Mouse (Mus musculus): Measurements from ENCODE around the gene Irs2. TPM values are rescaled to one million over a fixed set of nuclear protein-coding genes. Genes with fewer than 3 reads are reported as not detected.

The Irs2 gene
- polyA plus RNA-seq, 1 experiment from 2014 or later, result 5.6 TPM

DNA sequence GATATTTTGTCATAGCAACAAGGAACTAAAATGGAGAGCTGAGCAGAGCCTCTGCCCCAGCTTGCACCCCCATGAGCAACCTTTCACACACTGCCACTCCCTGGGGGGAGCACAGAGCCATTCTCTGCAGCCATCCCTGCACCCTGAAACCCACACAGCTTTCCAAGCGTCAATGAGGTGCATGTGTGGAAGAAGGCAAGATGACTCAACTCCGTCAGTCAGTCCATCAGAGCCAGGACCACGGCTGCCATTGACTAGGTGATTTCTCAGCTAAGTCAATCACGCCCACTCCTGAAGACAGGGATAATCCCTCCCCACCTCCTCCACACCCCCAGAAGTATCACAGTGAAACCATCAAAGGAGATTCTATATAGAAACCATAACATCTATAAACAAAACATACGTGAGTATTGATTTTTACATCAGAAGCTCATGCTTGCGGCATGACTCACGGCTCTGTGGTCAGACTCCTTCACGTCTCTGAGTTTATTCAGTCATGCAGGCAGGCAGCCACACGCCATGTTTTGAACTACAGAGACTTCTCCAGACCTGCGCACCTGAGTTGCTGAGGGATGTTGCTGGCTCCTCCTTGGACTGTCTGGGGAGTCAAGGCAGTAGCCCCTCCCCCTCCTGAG lies 14.6 kb downstream of the Irs2 start:
- Histone ChIP-seq H3K4me1 (peaks cover 84% of the 10 kb centered on the region), H3K4me3 (no peak overlapping the region), H3K27me3 (ENCODE audit: low read depth, poor library complexity, severe bottlenecking) (no peaks in the 10 kb centered on the region), H3K9me3 (replicated peaks) (peaks cover 14% of the 10 kb centered on the region), H3K36me3 (peaks cover 63% of the 10 kb centered on the region), H3K27ac (replicated peaks) (no peak overlapping the region)
- 94% methylated on average over 10 of the region's 10 CpGs for WGBS
- no peak for DNase-seq (ENCODE audit: low spot score)

DNA sequence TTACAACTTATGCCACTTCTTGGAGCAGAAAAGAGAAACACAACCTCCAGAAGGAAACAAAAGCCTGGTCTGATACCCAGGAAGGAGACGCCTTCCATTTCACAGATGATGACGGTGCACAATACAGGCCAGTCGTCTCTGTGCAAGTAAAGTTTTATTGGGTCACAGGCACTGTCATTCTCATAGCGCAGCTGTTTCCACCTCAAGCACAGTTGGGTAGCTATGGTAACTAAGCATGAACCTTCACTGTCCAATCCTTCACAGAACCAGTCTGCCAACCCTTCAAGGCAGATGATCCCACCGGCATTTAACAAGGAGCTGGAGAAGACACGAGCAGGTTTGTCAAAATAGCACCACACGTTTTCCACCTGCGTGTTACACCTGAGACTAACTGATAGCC lies 16.2 kb downstream of the Irs2 start:
- Histone ChIP-seq H3K9me3 (replicated peaks) (peaks cover 14% of the 10 kb centered on the region), H3K36me3 (peaks cover 58% of the 10 kb centered on the region), H3K27ac (replicated peaks) (0 out of 2 replicates have a peak overlapping the region, but pooled peaks have one; percentile 78), H3K4me3 (no peak overlapping the region), H3K4me1 (peaks cover 77% of the 10 kb centered on the region), H3K27me3 (ENCODE audit: low read depth, poor library complexity, severe bottlenecking) (no peaks in the 10 kb centered on the region)
- DNase-seq (ENCODE audit: low spot score), result no peak
- WGBS, result 80% methylated on average over 8 of the region's 8 CpGs

DNA sequence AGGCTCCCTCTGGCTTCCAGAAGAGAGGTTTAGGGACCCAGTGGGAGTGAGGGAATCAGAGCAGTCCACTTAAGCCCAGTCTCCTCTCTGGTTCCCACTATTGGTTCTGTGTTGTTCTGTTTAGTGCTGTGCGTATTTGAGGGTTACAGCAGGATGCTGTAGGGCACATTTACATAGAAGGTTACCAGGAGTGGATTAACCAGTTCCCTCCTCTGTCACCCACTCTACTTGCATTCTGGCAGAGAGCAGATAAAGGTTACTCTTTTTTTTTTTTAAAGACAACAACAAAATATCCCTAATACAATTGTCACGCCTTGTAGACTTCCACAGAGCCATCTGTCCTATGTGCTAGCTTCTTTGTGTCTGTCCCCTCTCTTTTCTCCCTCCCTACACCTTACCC lies 16.9 kb downstream of the Irs2 start:
- peaks cover 58% of the 10 kb centered on the region for H3K36me3 ChIP-seq
- 46% methylated on average over 2 of the region's 2 CpGs for WGBS
- no peaks in the 10 kb centered on the region for H3K27me3 ChIP-seq (ENCODE audit: low read depth, poor library complexity, severe bottlenecking)
- DNase-seq (ENCODE audit: low spot score), result no peak
- no peak overlapping the region for H3K4me3 ChIP-seq
- H3K27ac ChIP-seq (replicated peaks), result peak overlapping the region; percentile 78
- peaks cover 14% of the 10 kb centered on the region for H3K9me3 ChIP-seq (replicated peaks)
- peaks cover 70% of the 10 kb centered on the region for H3K4me1 ChIP-seq

DNA sequence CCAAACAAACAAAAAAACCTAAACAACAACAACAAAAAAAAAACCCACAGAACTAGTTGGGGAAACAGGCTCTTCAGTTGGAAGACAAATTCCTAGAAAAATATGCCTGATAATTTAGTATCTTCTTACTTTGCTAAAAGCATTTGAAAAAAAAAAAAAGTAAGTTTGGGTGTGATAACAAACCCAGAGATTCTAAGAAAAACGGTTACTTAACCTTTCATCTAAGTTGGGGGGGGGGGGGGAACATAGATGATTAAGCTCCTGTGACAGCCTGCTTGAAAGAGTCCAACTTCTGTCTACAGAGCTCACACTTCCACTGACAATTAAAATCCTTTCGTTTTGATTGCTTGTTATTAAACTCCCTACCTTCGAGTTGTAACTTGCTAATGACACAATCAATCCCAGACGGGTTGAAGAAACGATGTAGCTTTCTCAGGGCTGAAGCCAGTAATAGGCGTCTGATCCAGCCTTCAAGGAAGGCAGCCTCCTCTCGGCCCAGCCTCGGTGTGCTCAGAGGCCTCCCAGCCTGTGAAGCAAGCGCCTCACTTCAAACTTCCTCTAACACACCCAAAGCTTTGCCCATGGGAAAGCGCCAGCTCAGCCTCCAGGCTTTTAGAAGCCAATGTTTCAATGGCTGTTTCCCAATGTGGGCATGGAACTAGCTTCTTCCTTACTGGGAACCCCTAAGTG lies 17.7 kb downstream of the Irs2 start:
- Histone ChIP-seq H3K9me3 (replicated peaks) (peaks cover 14% of the 10 kb centered on the region), H3K27ac (replicated peaks) (peak overlapping the region; percentile 78), H3K36me3 (peaks cover 58% of the 10 kb centered on the region), H3K4me1 (peaks cover 63% of the 10 kb centered on the region), H3K27me3 (ENCODE audit: low read depth, poor library complexity, severe bottlenecking) (no peaks in the 10 kb centered on the region), H3K4me3 (no peak overlapping the region)
- DNase-seq (ENCODE audit: low spot score), result no peak
- WGBS, result 37% methylated on average over 10 of the region's 10 CpGs

DNA sequence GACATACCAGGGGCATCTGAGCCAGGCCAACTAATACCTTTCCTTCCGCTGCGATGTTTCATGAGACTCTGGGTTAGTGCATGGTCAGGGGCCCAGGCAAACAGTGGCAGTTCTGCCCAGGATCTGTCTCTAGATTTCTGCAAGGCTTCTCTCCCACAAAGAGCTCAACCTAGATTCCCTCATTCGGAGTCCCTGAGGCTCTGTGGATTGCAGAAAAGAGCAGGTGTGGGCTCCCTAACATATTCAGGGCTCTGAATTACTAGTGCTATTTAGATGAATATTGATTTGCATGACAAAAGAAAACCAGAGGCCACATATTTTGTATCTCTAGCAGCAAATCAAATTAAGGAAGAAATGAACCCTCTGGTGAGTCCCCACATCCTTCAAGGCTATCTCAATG lies 18.3 kb downstream of the Irs2 start:
- Histone ChIP-seq H3K4me3 (peak overlapping the region; percentile 11; the same call in 1 of the 2 replicates), H3K4me1 (peaks cover 59% of the 10 kb centered on the region), H3K27ac (replicated peaks) (peak overlapping the region; percentile 78), H3K9me3 (replicated peaks) (peaks cover 14% of the 10 kb centered on the region), H3K27me3 (ENCODE audit: low read depth, poor library complexity, severe bottlenecking) (no peaks in the 10 kb centered on the region), H3K36me3 (peaks cover 58% of the 10 kb centered on the region)
- DNase-seq (ENCODE audit: low spot score), result no peak
- WGBS, result 66% methylated on average over 3 of the region's 3 CpGs

DNA sequence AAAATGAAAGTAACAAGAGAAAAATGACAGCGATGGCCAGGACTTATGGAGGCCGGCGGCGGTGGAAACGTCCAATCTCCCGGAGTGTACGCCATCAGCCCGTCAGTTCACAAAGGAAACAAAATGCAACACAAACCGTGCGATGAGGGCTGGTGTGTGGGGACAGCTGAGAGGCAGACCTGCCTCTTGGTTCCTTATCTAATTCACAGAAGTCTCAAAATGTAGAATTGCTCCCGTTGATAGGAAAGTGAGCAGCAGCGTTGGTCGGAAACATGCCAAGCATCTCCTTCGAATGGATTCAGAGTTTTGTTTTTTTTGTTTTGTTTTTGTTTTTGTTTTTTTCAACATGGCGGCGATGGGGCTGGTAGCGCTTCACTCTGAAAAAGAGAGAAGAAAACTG lies 21.6 kb downstream of the Irs2 start:
- Histone ChIP-seq H3K9me3 (replicated peaks) (no peaks in the 10 kb centered on the region), H3K4me1 (peaks cover 42% of the 10 kb centered on the region), H3K27me3 (ENCODE audit: low read depth, poor library complexity, severe bottlenecking) (no peaks in the 10 kb centered on the region), H3K36me3 (peaks cover 48% of the 10 kb centered on the region), H3K4me3 (no peak overlapping the region), H3K27ac (replicated peaks) (no peak overlapping the region)
- 97% methylated on average over 17 of the region's 17 CpGs for WGBS
- no peak for DNase-seq (ENCODE audit: low spot score)

DNA sequence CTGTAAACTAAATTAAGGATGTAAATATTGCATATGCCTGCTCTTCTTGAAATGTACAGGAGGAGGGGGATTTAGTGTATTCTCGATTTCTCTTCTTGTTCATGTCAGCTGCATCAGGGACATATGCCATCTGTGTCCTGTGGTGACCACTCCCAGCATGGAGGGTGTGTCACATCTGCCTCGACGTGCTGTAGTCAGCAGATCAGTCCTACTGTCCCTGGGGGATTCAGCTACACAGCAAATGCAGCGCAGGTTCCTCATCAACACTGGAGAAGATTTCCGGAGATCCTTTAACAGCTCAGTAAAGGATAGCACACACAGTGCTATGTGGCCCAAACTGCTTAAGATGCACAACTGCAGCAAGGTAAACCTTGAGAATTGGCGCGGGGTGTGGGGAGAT lies 23.2 kb downstream of the Irs2 start:
- H3K36me3 ChIP-seq, result peaks cover 48% of the 10 kb centered on the region
- peaks cover 30% of the 10 kb centered on the region for H3K4me1 ChIP-seq
- 90% methylated on average over 7 of the region's 7 CpGs for WGBS
- H3K27ac ChIP-seq (replicated peaks), result no peak overlapping the region
- no peak for DNase-seq (ENCODE audit: low spot score)
- no peak overlapping the region for H3K4me3 ChIP-seq
- H3K27me3 ChIP-seq (ENCODE audit: low read depth, poor library complexity, severe bottlenecking), result peaks cover under 1% of the 10 kb centered on the region; the same call in 1 of the 2 replicates
- H3K9me3 ChIP-seq (replicated peaks), result no peaks in the 10 kb centered on the region

DNA sequence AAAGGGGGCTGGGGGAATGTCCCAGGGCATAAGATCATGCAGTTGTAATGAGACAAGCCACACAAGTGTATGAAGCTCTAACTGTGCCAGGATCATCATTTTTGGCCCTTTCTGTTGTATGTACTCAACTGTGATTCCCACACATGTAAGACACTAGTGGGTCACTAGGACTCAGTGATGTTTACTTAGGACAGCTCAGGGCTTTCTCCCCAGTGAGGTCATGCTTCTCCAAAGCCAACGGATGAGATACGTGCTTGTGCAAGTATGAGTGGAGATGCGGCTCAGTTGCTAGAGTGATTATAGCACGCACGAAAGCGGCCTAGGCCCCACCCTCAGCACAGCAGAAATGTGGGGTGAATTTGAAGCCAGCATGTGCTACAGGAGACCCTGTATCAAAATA lies 27.4 kb downstream of the Irs2 start:
- 92% methylated on average over 6 of the region's 6 CpGs for WGBS
- H3K27ac ChIP-seq (replicated peaks), result no peak overlapping the region
- no peak overlapping the region for H3K4me3 ChIP-seq
- H3K4me1 ChIP-seq, result peaks cover 43% of the 10 kb centered on the region
- peaks cover 19% of the 10 kb centered on the region for H3K36me3 ChIP-seq
- peaks cover 16% of the 10 kb centered on the region for H3K27me3 ChIP-seq (ENCODE audit: low read depth, poor library complexity, severe bottlenecking)
- no peaks in the 10 kb centered on the region for H3K9me3 ChIP-seq (replicated peaks)
- DNase-seq (ENCODE audit: low spot score), result no peak

DNA sequence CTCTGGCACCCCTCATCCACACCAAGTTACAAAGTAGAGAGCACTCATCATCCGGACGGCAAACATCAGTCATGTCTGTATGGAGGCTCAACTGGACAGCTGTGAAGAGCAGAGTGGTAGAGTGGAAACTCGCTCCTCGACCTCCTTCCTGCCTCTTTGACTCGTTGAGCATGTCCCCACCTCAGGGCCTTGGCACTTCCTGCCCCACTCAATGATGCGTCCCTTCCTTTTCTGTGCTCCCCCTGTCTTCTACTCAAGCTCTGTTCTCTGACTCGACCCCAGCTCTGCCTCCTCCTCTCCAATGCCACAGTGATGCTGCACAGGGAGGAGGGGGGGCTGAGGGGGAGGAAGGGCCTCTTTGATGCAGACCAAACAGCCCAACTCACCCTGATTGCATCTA lies 28.3 kb downstream of the Irs2 start:
- H3K27me3 ChIP-seq (ENCODE audit: low read depth, poor library complexity, severe bottlenecking), result peaks cover 18% of the 10 kb centered on the region
- 65% methylated on average over 7 of the region's 7 CpGs for WGBS
- no peak for DNase-seq (ENCODE audit: low spot score)
- peak overlapping the region; percentile 61; the same call in 1 of the 2 replicates for H3K27ac ChIP-seq (replicated peaks)
- no peak overlapping the region for H3K4me3 ChIP-seq
- peaks cover 52% of the 10 kb centered on the region for H3K4me1 ChIP-seq
- H3K36me3 ChIP-seq, result peaks cover 9% of the 10 kb centered on the region
- H3K9me3 ChIP-seq (replicated peaks), result no peaks in the 10 kb centered on the region

DNA sequence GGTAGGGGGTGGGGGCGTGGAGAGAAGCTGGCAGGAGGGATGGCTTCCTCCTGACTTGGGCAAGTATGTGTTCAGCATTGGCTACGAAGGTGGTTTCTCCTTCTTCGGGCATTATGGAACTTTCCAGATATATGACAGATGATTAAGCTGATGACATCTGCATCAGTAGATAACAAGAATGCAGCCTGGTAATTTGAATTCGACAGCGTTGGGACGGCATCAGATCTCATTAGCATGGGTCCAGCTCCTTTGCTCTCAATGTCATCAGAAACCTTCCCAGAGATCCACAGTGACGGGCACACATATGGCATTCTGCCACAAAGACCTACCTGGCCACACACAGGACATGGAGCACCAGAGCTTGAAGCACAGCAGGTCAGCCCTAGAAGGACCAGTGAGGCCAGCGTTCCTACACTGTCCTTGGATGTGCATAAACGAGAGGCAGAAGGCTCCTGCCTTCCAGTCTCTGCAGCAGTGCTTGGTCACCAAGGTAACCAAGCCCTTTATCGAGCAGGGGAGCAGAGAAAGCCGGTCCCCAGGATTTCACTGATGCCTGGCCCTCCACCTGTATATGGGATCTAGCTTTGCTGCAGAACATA lies 29.0 kb downstream of the Irs2 start:
- WGBS, result 55% methylated on average over 11 of the region's 11 CpGs
- H3K4me3 ChIP-seq, result no peak overlapping the region
- DNase-seq (ENCODE audit: low spot score), result no peak
- H3K4me1 ChIP-seq, result peaks cover 58% of the 10 kb centered on the region
- H3K36me3 ChIP-seq, result peaks cover 3% of the 10 kb centered on the region
- H3K9me3 ChIP-seq (replicated peaks), result no peaks in the 10 kb centered on the region
- peaks cover 18% of the 10 kb centered on the region for H3K27me3 ChIP-seq (ENCODE audit: low read depth, poor library complexity, severe bottlenecking)
- peak overlapping the region; percentile 61 for H3K27ac ChIP-seq (replicated peaks)

DNA sequence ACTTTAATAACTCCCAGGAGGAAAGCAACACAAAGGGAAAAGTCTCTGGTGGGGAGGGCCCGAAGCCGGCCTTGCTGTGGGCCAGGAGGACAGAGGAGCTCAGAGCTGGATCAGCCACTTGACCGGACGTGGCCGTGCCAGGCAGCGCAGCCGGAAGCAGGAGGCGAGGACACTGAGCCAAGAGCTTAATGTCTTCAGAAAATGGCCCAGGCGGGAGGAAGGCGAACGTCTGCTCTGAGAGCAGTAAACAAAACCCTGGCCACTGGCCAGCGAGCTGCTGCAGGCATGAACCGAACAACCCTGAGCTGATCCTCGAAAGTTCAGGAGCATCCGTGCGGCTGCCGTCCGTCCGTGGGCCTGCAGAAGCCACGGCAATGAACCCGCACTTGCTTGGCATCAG lies 29.9 kb downstream of the Irs2 start:
- Histone ChIP-seq H3K36me3 (no peaks in the 10 kb centered on the region), H3K9me3 (replicated peaks) (no peaks in the 10 kb centered on the region), H3K4me1 (peaks cover 68% of the 10 kb centered on the region), H3K4me3 (no peak overlapping the region), H3K27me3 (ENCODE audit: low read depth, poor library complexity, severe bottlenecking) (peaks cover 18% of the 10 kb centered on the region), H3K27ac (replicated peaks) (peak overlapping the region; percentile 34)
- 82% methylated on average over 21 of the region's 21 CpGs for whole genome bisulfite sequencing
- no peak for DNase-seq (ENCODE audit: low spot score)

DNA sequence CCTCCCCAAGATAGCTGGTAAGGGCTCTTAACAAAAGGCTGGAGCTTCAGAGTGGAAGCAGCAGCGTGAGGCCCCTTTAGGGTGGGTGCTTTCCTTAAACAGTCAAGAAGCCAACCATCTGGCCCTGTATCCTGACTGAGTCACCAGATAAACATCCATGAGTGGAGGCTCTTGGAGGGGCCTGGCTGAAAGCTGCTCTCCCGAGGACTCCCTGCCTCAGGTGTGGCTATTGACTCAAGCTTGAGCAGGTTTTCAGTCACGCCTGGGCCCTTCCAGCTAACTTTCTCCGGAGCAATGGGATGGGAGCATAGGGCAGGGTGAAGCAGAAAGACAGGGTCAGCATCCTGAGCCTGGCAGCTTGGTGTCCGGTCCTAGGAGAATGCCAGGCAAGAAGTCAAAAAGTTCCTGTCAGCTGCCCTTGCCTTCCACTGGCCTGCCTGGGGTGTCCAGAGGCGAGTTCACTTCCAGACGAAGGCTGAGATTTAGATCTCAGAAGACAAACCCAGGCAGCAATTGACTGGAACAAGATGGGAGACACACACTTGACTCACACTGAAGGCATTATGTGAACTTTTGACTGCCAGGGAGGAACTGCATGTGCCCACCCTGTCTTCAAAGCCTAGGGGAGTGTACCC lies 30.4 kb downstream of the Irs2 start:
- Histone ChIP-seq H3K4me1 (peaks cover 73% of the 10 kb centered on the region), H3K27ac (replicated peaks) (peak overlapping the region; percentile 34), H3K27me3 (ENCODE audit: low read depth, poor library complexity, severe bottlenecking) (peaks cover 18% of the 10 kb centered on the region), H3K4me3 (no peak overlapping the region), H3K9me3 (replicated peaks) (no peaks in the 10 kb centered on the region), H3K36me3 (no peaks in the 10 kb centered on the region)
- DNase-seq (ENCODE audit: low spot score), result no peak
- WGBS, result 70% methylated on average over 7 of the region's 7 CpGs

DNA sequence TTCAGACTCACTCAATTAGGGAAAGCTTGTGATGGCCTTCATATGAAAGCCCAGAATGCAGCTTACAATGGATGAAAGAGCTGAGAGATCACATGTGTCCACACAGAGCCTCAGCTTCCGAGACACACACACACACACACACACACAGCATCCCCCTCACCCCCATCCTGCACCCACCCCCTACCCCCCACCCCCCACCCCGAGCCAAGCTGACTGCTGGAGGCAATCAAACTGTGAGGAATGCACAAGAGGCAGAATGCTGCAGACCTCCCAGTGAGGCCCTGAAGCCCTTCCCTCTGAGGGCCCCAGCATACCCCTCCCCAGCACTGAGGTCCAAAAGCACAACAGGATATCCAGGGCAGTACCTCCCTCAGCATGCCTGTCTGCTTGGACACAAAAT lies 33.6 kb downstream of the Irs2 start:
- 22% methylated on average over 2 of the region's 2 CpGs for WGBS

More for the DNA sequence above, 33.6 kb downstream of the Irs2 start:
- H3K9me3 ChIP-seq (replicated peaks), result no peaks in the 10 kb centered on the region
- H3K36me3 ChIP-seq, result no peaks in the 10 kb centered on the region
- H3K4me1 ChIP-seq, result peaks cover 79% of the 10 kb centered on the region
- H3K27ac ChIP-seq (replicated peaks), result peak overlapping the region; percentile 70
- peaks cover 25% of the 10 kb centered on the region for H3K27me3 ChIP-seq (ENCODE audit: low read depth, poor library complexity, severe bottlenecking)
- DNase-seq (ENCODE audit: low spot score), result no peak
- H3K4me3 ChIP-seq, result no peak overlapping the region
